Mouse (Mus musculus): ENCODE data around the gene Pced1b.
"Not testable (repeated sequence)": the region's sequence is repeated elsewhere in the genome, so short reads cannot be mapped to it uniquely, and the experiment has no call there.

Gene Pced1b

DNA sequence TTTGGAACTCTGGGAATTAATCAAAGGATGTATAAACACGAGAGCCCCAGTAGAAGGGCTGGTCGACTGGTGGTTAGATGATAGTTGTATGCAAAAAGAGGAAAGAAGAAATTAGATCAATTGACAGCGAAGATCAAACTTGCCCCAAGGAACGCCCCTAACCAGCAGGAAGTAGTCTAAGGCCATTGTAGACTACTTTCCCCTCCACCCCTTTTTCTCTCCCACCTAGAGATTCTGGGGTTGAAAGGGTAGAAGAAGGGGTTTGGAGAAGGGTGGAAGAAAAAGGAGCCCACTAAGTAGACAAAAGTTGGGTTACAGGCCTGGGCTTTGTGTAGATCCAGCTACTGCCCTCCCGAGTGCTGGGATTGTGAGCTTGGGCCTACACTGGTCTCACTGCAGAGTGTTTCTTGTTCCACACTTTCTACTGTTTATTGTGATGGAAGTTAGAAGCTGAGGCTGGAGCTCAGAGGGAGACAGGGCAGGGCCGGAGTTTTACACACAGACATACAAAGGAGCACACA, 125.8 kb downstream of the Pced1b start:
- DNase-seq (ENCODE audit: low spot score in 2 of 2): no peak

DNA sequence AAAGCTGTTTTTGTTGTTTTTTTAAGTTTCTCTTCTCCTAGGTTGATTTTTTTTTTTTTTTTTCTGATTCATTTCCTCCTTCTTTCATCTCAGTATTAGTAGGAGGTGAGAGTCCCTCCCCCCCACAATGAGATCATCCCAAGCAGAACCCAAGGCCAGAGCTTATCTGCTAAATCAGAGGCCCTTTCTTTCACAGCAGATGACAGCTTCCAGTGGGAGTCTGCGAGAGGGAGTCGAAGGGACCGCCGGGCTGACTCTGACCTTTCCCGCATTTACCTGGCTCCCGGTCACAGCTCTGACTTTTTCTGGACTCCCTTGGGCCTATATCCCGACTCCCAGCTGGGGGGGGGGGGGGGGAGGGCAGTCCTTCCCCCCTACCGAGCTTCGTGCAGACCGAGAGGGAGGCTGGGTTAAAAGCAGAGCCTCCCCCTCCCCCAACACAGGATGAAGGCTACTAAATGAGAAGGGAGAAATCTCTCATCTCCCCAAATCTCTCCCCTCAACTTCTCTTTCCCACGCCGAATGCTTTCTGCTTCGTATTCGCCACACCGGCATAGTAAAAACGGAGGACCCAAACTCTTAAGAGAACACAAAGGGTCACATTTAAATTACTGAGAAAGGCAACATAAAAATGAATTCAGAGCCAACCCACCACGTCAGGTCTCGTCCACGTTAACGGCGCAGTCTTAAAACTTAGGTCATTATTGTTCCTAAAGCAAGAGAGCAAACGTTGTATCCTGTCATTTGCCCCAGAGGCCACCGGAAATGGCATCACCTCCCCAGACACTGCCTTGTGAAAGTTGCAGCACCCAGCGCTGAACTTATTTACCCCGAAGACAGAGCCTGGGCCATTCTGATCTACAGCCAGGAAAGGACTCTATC, 126.5 kb downstream of the Pced1b start:
- DNase-seq (ENCODE audit: low spot score in 2 of 2): no peak

DNA sequence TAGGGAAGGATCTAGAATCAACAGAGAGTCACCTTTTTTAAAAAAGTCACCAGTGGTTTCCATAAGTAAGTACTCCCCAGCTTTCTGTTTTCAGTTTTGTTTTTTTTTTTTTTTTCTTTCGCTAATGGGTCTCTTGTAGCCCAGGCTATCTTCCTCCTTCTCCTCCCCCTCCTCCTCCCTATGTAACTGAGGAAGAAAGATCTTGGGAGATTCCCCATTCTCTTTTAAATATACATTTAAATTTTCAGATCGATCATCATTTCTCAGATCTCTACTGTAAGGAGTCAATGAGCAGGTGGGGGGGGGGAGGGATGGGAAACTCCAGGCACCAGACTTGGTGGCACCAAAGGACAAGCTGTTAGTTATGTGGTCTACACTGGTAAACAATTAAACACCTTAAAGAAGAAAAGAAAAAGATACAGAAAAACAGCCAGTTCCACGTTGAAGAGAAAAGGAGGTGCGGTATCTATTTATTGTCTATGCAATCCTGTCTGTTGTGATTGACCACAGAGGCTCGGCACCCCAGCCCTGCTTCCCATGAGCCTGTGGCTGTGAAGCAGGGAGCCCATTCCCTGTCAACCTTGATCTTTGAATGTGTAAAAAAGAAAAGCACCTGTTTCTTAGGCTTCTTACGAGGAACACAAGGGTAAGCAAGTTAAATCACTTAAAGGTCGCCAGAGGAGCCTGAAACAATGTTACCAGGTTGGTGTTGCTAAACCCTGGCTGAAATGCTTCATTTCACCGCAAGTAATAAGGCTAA, 127.4 kb downstream of the Pced1b start:
- no peak for DNase-seq (ENCODE audit: low spot score in 2 of 2)

DNA sequence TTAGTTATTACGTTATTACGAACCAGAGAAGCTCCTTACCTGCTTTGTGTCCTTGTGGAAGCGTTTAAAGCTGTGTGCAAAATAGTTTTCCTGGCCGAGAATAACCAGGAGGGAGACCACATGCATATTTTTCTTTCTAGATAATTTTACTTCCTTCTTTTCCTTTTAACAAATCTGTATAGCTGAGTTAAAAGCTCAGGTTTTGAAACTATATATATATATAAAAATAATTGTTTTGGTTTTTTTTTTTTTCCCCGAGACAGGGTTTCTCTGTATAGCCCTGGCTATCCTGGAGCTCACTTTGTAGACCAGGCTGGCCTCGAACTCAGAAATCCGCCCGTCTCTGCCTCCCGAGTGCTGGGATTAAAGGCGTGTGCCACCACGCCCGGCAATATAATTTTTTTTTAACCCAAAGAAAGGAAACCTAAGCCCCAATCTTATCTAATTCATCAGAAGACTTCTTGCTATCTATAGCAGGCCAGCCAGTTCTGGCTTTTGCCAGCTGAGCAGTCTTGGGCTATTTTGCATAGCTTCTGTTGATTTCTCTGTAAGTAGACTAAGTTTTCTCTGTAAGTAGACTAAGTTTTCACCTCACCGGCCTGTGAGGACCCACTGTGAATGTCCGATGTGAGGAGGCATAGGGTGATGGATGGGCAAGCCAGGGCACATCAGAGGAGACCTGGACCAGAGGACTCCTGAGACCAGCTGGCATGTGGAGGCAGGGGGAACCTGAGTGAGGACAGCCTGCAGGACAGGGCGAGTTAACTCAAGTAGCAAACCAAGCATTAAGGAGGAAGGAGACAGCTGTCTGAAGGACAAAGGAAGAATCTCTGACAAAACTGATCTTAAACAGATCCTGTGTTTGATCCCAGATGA, 128.2 kb downstream of the Pced1b start:
- no peak for DNase-seq (ENCODE audit: low spot score in 2 of 2)

DNA sequence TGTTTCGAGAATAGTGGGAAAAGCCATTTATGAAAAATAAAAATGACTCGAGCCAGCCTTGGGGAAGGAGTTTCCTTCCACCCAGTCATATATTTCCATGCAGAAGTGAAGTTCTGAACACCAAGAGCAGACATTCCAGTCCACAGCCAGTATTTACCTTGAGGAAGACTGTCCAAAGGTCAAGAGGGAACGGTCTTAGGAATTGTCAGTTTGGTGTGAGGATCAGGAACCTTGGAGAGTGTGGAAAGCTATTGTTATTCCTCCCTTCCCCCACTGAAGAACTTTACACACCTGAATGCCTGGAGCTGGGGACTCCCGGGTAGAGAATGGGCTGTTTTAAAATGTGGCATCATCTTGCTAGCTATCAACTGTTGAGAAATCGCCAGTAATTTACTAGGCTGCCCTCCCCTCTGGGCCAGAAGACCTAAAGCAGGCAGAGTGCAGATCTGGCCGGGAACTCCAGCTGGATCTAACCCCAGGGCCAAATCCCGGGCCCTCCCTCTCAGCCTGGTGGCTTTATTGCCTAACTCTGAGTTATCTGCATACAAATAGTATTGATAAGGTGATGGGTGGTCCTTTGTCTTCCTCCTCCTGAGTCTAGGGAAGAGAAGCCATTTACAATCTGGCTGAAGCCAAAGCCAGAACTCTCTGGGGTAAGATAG, 129.3 kb downstream of the Pced1b start:
- no peak for DNase-seq (ENCODE audit: low spot score in 2 of 2)

DNA sequence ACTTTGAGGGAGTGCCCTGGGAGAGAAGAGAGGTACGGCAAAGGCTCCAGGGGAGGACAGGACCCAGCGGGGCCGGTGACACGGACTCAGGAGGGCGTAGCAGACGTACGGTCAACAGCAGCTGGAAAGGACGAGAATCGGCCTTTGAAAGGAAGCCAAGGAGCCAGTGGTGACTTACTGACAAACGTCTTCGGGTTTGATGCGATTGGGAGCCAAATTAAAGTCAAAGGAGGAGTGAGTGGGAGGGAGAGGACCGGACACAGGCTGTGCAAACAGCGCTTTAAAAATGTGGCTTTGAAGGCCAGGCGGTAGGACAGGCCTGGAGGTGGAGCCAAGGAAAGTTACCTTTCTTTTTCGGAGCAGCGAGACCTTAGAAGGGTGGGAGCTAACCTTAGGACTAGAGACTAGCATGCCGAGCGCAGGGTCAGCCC, 129.9 kb downstream of the Pced1b start:
- DNase-seq (ENCODE audit: low spot score in 2 of 2): no peak

DNA sequence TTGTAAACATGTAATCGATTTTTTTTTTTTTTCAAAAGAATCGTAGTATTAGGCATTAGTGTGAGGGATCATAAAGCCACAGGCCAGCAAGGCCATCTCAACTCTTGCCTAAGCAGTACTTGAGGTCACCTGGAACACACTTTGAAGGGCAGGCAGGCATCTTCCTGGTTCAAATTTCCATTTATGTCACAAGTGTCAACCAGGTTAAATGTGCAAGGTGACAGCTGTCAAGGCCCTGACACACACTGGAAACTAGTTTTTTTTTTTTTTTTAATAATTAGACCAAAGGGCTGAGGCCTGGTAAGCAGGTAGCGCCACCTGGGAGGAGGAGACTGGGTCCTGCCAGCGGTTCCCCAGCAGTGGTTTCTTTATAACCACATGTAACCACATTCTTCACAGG, 131.2 kb downstream of the Pced1b start:
- no peak for DNase-seq (ENCODE audit: low spot score in 2 of 2)

DNA sequence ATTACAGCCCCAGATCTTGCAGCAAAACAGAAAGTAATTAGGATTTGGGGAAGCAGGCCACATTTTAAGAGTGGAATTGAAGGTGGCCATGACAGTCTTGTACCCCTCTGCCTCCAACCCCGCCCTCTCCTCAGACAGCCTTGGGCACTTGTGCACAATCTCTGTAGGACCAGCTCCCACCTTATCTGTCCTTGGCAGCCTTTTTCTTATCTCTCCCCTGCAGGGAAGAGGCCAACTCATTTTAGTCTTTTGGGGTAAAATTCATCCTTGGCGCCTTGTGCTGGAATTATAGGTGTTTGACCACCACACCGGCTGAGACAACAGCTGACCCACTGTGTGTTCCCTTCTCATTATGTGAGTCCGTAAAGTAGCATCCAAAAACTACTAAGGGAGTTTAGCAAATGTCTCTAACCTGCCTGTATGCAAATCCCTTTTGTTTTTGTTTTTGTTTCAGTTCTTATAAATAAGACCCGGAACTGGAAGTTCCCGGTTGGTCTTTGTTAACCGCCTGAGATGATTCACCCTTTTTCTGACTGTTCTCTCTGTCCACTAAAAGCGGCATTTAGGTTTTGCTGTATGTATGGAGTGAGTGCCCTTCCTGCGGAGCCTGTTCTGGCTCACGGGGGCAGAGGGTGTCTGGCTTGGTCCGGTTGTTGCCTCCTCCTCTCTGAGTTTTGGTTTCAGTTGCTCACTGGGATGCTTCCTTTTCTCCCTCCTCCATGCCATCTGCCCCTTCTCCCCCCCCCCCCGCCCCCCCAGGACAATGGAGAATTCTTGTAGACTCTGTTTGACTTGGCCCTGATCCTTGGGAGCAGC, 132.8 kb downstream of the Pced1b start:
- no peak for DNase-seq (ENCODE audit: low spot score in 2 of 2)

DNA sequence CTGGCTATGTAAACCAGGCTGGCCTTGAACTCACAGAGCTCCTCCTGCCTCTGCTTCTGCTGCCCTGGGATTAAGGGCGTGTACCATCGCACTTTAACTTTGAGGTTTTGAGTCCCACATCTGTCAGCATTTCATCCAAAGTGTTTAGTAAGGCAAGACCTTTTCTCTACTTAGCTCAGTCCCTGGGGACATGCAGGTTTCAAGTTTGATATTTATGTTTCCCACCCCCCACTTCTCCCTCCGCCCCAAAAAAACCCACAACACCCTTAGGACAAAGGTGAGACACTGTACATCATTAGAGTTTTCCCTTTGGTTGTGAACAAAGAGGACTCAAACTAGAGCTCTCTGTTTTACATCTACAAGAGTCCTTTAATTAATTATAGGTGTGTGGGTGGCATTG, 135.7 kb downstream of the Pced1b start:
- no peak for DNase-seq (ENCODE audit: low spot score in 2 of 2)

DNA sequence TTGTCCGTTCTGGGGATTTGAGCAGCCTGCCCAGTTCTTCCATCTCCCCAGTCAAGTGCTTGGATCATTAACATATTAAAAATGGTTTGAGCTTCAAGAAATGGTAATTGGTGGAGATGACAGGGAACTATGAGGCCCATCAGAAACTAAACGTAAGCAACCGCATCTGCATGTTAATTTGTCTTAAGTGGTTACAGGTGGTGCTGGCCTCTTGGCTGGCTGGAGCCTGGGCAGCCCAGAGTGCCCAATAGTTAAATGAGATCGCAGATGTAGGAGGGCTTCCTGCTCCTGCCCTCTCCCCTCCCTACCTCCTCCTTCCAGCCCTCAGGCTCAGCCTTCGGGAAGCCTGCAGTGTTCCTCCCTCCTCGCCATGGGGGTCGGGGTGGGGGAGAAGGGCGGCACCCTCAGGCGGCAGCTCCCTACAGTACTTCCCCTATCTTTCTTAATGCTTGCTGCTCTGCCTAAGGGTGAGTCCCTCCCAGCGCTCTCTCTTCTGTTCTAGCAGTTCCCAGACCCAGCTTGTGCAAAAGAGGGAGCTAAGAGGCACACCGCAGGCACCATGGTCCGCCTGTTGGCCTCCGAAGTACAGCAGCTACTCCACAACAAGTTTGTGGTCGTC, 136.7 kb downstream of the Pced1b start:
- no peak for DNase-seq (ENCODE audit: low spot score in 2 of 2)

DNA sequence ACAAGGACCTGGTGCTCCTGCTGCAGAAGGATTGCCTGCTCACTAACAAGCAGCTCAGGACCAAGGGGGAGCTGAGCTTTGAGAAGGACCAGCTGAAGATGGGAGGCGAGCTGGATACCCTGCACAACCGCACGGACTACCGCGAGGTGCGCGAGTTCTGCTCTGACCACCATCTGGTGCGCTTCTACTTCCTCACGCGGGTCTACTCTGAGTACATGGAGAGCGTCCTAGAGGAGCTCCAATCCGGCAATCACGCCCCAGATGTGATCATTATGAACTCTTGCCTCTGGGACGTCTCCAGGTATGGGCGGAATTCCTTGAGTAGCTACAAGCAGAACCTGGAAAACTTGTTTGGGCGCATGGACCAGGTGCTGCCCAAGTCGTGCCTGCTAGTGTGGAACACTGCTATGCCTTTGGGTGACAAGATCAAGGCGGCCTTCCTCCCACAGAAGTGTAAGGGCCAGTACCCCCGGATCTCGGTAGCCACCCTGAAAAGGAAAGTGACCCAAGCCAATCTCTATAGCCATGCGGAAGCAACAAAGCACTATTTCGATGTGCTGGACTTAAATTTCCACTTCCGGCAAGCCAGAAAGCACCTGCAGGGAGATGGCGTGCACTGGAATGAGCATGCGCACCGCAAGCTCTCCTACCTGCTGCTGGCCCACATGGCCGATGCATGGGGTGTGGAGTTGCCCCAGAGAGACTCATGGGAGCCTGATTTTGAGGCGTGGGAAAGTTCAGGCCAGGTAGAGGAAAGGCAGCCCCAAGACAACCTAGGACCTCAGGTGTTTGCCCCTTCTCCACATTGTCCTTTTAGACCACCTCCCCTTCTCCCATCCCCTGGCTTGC, 137.5 kb downstream of the Pced1b start:
- no peak for DNase-seq (ENCODE audit: low spot score in 2 of 2)

DNA sequence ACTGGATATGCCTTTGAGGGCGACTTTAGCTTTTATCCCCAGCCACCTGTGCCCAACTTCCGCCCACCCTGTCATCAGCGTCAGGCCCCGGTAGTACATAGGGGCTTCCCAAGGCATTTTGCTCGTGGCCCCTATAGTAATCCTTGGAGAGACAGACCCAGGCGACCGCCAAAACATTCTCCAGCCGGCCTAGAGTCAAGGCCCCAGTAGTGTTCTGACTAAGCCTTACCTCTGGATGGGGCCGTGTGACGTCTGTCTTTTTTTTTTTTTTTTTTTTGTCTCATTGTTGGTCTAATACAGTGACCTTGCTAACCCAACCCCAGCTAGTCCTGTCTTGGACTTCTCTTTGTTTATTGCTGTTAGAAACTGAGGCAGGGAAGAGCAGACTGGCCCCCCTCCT, 138.3 kb downstream of the Pced1b start:
- not testable (repeated sequence) for DNase-seq (ENCODE audit: low spot score in 2 of 2)

DNA sequence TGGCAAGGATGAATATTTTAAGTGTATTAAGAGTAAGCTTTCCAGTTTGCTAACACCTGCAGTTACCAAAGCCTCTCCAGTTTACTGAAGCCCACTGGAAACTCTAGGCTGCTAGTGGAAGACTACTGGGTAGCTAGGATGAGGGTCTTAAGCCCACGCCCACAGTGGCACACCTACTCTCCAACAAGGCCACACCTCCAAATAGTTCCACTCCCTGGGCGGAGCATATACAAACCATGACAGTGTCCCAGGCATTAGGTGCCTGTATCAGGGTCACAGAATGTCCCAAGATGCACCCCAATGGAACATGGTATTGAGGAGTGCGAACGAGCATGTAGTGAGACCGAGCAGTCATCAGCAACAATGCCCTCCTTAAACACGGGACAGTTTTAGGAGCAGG, 140.9 kb downstream of the Pced1b start:
- DNase-seq (ENCODE audit: low spot score in 2 of 2): no peak

DNA sequence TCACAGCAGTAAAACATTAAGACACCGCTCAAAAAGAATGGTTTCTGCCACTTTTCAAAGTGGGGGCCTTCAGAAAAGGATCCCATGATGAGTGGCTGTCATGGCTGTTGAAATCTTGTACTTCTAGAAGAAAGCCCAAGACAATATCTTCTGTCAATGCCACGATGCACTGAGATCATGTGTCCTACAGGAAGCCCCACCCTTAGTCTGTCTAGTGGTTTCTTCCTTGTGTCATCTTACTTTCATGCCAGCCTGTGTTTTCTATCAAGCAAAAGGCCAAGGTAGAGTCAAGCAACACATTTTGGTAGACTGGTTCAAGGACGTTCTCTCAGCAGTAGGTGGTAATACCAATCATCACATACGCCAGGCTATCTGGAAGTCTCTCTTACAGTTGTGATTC, 142.7 kb downstream of the Pced1b start:
- DNase-seq (ENCODE audit: low spot score in 2 of 2): no peak

DNA sequence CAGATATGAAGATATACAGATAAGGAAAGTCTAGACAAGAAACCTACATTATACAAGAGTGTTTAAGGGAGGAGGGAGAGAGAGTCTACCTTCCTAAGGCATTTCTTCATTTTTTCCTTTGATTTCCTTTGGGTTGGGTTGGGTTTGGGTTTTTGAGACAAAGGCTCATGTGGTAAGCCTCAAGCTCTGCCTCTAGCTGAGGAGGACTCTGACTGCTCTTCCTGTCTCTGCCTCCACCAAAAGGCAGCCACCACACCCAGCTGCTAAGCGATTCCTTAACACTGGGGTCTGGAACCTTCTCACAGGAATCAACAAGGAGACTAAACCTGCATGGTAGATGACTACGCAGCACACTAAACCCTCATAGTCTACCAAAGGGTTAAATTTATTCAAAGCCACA, 143.9 kb downstream of the Pced1b start:
- no peak for DNase-seq (ENCODE audit: low spot score in 2 of 2)

DNA sequence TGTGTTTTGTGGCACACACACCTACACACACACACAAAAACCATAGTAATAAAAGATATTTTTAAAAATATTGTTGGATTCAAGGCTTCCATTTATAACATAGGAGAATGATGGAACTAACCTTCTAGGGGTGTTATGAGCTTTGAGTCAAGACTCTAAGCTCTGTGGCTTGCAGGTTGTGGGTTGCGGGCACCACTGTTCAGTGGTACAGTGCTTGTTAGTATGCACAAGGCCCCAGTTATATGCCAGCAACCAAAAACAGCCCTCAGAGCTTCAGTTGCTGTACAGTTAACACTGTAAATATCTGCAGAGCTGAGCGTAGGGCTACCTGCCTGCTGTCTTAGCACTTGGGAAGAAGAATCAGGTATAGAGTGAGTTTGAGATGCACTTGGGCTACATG, 144.5 kb downstream of the Pced1b start:
- DNase-seq (ENCODE audit: low spot score in 2 of 2): no peak

DNA sequence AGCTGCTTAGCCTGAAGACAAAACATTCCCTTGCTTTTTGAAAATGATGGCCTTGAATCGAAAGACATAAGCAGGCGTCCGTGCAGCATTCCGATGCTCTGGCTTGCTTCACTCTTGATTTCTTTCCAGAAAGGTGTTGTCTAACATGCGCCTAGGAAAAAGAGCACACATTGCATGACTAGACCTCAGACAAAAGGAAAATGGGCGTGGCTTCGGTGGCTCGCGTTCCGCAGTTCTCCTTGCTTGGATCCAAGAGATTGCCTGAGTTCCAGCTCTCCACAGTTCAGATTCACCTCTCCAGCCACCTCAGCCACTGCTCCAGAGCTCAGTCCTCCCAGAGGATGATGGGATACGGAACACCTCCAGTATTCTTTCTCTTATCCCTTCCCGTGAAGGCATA, 147.7 kb downstream of the Pced1b start:
- DNase-seq (ENCODE audit: low spot score in 2 of 2): no peak

DNA sequence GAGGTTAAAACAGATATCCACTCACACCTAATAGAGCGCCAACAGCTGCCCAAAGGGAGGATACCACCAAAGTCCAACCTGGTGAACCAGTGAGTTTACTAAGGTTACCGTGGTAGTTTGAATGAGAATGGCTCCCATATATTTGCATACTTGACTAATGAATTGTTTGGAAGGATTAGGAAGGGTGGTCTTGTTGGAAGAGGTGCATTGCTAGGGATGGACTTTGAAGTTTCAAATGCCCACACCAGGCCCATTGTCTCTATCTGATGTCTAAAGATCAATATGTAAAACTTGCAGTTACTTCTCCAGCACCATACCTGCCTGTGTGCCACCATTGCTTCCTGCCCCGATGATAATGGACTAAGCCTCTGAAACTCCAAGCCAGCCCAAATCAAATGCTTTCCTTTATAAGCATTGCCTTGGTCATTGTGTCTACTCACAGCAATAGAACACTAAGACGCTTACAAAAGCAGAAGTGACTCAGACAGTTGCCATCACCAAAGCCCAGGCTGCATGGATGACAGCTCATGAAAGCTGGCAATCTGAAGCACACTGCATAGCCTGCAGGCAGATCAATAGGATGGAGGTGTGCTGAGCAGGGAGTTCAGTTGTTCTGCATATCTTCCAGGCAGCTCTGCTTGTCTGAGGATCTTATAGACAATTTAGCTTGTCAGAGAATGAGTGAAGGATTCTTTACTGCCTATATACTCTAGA, 149.8 kb downstream of the Pced1b start:
- DNase-seq (ENCODE audit: low spot score in 2 of 2): no peak

Measured in right cerebral cortex, postnatal 10 days (tissue).